Mouse (Mus musculus): ENCODE measurements around the gene Socs7.

DNA sequence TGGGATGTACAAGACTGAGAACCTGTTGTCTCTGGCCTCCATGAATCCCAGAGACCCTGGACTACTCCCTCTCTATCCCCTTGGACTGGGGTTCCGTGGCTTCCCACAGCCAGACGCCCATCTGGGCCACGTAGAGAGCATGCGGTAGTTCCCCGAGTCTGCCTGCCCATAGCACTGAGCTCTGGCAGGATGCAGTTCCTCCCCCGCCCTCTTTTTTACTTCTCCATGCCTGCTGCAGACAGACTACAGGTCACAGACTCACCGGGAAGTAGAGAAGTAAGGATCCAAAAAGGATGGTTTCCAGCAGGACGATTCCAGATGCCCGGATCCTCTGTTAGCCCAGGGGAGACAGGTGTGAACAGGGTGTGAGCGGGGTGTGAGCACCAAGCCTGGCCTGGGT lies 16.9 kb upstream of the Socs7 start:
- no peak for TF ChIP-seq POLR2A (IDR thresholded peaks at IDR 0.05; ENCODE audit: low read depth, low read length)
- no peak for TF ChIP-seq CTCF (IDR thresholded peaks at IDR 0.05; ENCODE audit: extremely low read depth, insufficient read length, insufficient replicate concordance, low read depth, low read length)
